Mouse (Mus musculus) hindbrain, embryonic 10.5 days (tissue): ENCODE measurements at regions not wholly inside any gene's neighbourhood (a gene's known extent, or its start where the extent isn't known, plus 50 kb on each side); places are given as distances from the start of the nearest gene placed in this dataset.

Experiments
- DNase-seq: peaks from one replicate; pipeline ENCODE4 v3.0.0-alpha.2; 2017; ENCODE audit warnings: low spot score
- H3K27ac ChIP-seq: fragments of 300-500 bp; sonication (generic); 2 replicates; pipeline ENCODE4 v1.5.1; 2016; ENCODE audit warnings: mild to moderate bottlenecking, moderate library complexity
- H3K27me3 ChIP-seq: fragments of 300-500 bp; sonication (generic); 2 replicates; pipeline ENCODE4 v1.6.1; 2016; ENCODE audit warnings: mild to moderate bottlenecking; ENCODE audit not compliant: poor library complexity, insufficient read depth, severe bottlenecking
- H3K36me3 ChIP-seq: fragments of 300-500 bp; sonication (generic); 2 replicates; pipeline ENCODE4 v1.6.1; 2016; ENCODE audit warnings: mild to moderate bottlenecking, moderate library complexity
- H3K4me1 ChIP-seq: fragments of 300-500 bp; sonication (generic); replicated peaks from 2 replicates; pipeline ENCODE4 v1.6.1; 2016; ENCODE audit warnings: mild to moderate bottlenecking
- H3K4me3 ChIP-seq: fragments of 300-500 bp; sonication (generic); 2 replicates; pipeline ENCODE4 v1.5.1; 2016; ENCODE audit warnings: mild to moderate bottlenecking, moderate library complexity
- H3K9me3 ChIP-seq: fragments of 300-500 bp; sonication (generic); 2 replicates; pipeline ENCODE4 v1.6.1; 2016; ENCODE audit warnings: mild to moderate bottlenecking, moderate library complexity
- WGBS: fragments of 180-500 bp; shearing (Covaris S2); methylation state at CpG from one replicate; pipeline ENCODE4 v1.1.7; 2016; 5-methylcytosine and 5-hydroxymethylcytosine counted together

GRCm38 (mm10) chr3:9123079-9123478 lies 486.8 kb downstream of the Zfp704 start:
- WGBS = 75% methylated on average over 5 of the region's 5 CpGs
- no peaks in the 10 kb centered on the region for H3K4me1 ChIP-seq
- H3K4me3 ChIP-seq = no peak overlapping the region
- no peaks in the 10 kb centered on the region for H3K27me3 ChIP-seq
- DNase-seq = no peak
- H3K9me3 ChIP-seq = no peaks in the 10 kb centered on the region
- no peak overlapping the region for H3K27ac ChIP-seq
- H3K36me3 ChIP-seq = no peaks in the 10 kb centered on the region

- WGBS = 80% methylated on average over 3 of the region's 3 CpGs
- H3K4me1 ChIP-seq = no peaks in the 10 kb centered on the region
- no peaks in the 10 kb centered on the region for H3K27me3 ChIP-seq
- no peaks in the 10 kb centered on the region for H3K9me3 ChIP-seq
- DNase-seq = no peak
- H3K27ac ChIP-seq = no peak overlapping the region
- H3K36me3 ChIP-seq = no peaks in the 10 kb centered on the region
- H3K4me3 ChIP-seq = no peak overlapping the region
These were observed 492.0 kb downstream of the Zfp704 start for GRCm38 (mm10) chr3:9117913-9118312.

GRCm38 (mm10) chr3:9113410-9113809 lies 496.5 kb downstream of the Zfp704 start:
- no peak overlapping the region for H3K27ac ChIP-seq
- H3K4me3 ChIP-seq = no peak overlapping the region
- WGBS = 84% methylated on average over 5 of the region's 5 CpGs
- no peak for DNase-seq
- no peaks in the 10 kb centered on the region; the same call in 1 of the 2 replicates for H3K27me3 ChIP-seq
- no peaks in the 10 kb centered on the region for H3K36me3 ChIP-seq
- no peaks in the 10 kb centered on the region for H3K9me3 ChIP-seq
- peaks cover 11% of the 10 kb centered on the region; the same call in 1 of the 2 replicates for H3K4me1 ChIP-seq

GRCm38 (mm10) chr3:9110741-9111140 lies 499.1 kb downstream of the Zfp704 start:
- 41% methylated on average over 11 of the region's 11 CpGs for WGBS
- H3K36me3 ChIP-seq = no peaks in the 10 kb centered on the region
- H3K4me1 ChIP-seq = peaks cover 11% of the 10 kb centered on the region; the same call in 1 of the 2 replicates
- no peak overlapping the region for H3K4me3 ChIP-seq
- no peaks in the 10 kb centered on the region for H3K9me3 ChIP-seq
- no peaks in the 10 kb centered on the region; the same call in 1 of the 2 replicates for H3K27me3 ChIP-seq
- DNase-seq = no peak
- no peak overlapping the region for H3K27ac ChIP-seq

GRCm38 (mm10) chr3:9109991-9110390 lies 499.9 kb downstream of the Zfp704 start:
- 36% methylated on average over 8 of the region's 8 CpGs for WGBS
- no peak overlapping the region for H3K4me3 ChIP-seq
- DNase-seq = no peak
- H3K4me1 ChIP-seq = peaks cover 14% of the 10 kb centered on the region; the same call in 1 of the 2 replicates
- no peak overlapping the region for H3K27ac ChIP-seq
- H3K9me3 ChIP-seq = no peaks in the 10 kb centered on the region
- H3K36me3 ChIP-seq = no peaks in the 10 kb centered on the region
- H3K27me3 ChIP-seq = no peaks in the 10 kb centered on the region; the same call in 1 of the 2 replicates

GRCm38 (mm10) chr3:9109485-9109884 lies 500.4 kb downstream of the Zfp704 start:
- peaks cover 14% of the 10 kb centered on the region; the same call in 1 of the 2 replicates for H3K4me1 ChIP-seq
- no peak overlapping the region for H3K27ac ChIP-seq
- no peaks in the 10 kb centered on the region for H3K36me3 ChIP-seq
- no peak overlapping the region for H3K4me3 ChIP-seq
- DNase-seq = no peak
- WGBS = 90% methylated on average over 5 of the region's 5 CpGs
- no peaks in the 10 kb centered on the region; the same call in 1 of the 2 replicates for H3K27me3 ChIP-seq
- no peaks in the 10 kb centered on the region for H3K9me3 ChIP-seq

- Histone ChIP-seq H3K27me3 (no peaks in the 10 kb centered on the region; the same call in 1 of the 2 replicates), H3K36me3 (no peaks in the 10 kb centered on the region), H3K27ac (no peak overlapping the region), H3K4me1 (peaks cover 14% of the 10 kb centered on the region; the same call in 1 of the 2 replicates), H3K4me3 (no peak overlapping the region), H3K9me3 (no peaks in the 10 kb centered on the region)
- 77% methylated on average over 15 of the region's 15 CpGs for WGBS
- no peak for DNase-seq
These were observed 502.0 kb downstream of the Zfp704 start for GRCm38 (mm10) chr3:9107766-9108410.

- no peaks in the 10 kb centered on the region for H3K36me3 ChIP-seq
- no peaks in the 10 kb centered on the region for H3K9me3 ChIP-seq
- H3K27me3 ChIP-seq = no peaks in the 10 kb centered on the region
- H3K4me3 ChIP-seq = no peak overlapping the region
- DNase-seq = no peak
- H3K4me1 ChIP-seq = peaks cover 14% of the 10 kb centered on the region; the same call in 1 of the 2 replicates
- no peak overlapping the region for H3K27ac ChIP-seq
- 66% methylated on average over 8 of the region's 8 CpGs for WGBS
These were observed 504.5 kb downstream of the Zfp704 start for GRCm38 (mm10) chr3:9105191-9105926.

GRCm38 (mm10) chr3:9103456-9103855 lies 506.4 kb downstream of the Zfp704 start:
- Histone ChIP-seq H3K4me3 (no peak overlapping the region), H3K9me3 (no peaks in the 10 kb centered on the region), H3K27me3 (no peaks in the 10 kb centered on the region), H3K27ac (no peak overlapping the region), H3K36me3 (no peaks in the 10 kb centered on the region), H3K4me1 (peaks cover 4% of the 10 kb centered on the region; the same call in 1 of the 2 replicates)
- no peak for DNase-seq
- 81% methylated on average over 6 of the region's 6 CpGs for WGBS

- no peak overlapping the region for H3K27ac ChIP-seq
- WGBS = 56% methylated on average over 3 of the region's 3 CpGs
- H3K27me3 ChIP-seq = no peaks in the 10 kb centered on the region
- no peaks in the 10 kb centered on the region for H3K36me3 ChIP-seq
- no peak overlapping the region for H3K4me3 ChIP-seq
- DNase-seq = no peak
- H3K9me3 ChIP-seq = 0 out of 2 replicates have a peak, but pooled peaks cover 4% of the 10 kb centered on the region
- H3K4me1 ChIP-seq = peaks cover 4% of the 10 kb centered on the region; the same call in 1 of the 2 replicates
These were observed 508.6 kb downstream of the Zfp704 start for GRCm38 (mm10) chr3:9101240-9101639.

- 82% methylated on average over 8 of the region's 8 CpGs for whole genome bisulfite sequencing
- H3K36me3 ChIP-seq = no peaks in the 10 kb centered on the region
These were observed 509.1 kb downstream of the Zfp704 start for GRCm38 (mm10) chr3:9100761-9101160.

GRCm38 (mm10) chr3:9098441-9098840 lies 511.4 kb downstream of the Zfp704 start:
- WGBS = 81% methylated on average over 10 of the region's 10 CpGs
- H3K4me1 ChIP-seq = no peaks in the 10 kb centered on the region
- no peaks in the 10 kb centered on the region for H3K36me3 ChIP-seq
- H3K9me3 ChIP-seq = 0 out of 2 replicates have a peak, but pooled peaks cover 4% of the 10 kb centered on the region
- DNase-seq = no peak
- H3K4me3 ChIP-seq = no peak overlapping the region
- H3K27me3 ChIP-seq = no peaks in the 10 kb centered on the region
- H3K27ac ChIP-seq = no peak overlapping the region

More at GRCm38 (mm10) chr3:9100761-9101160, 509.1 kb downstream of the Zfp704 start:
- Histone ChIP-seq H3K4me1 (peaks cover 4% of the 10 kb centered on the region; the same call in 1 of the 2 replicates), H3K9me3 (0 out of 2 replicates have a peak, but pooled peaks cover 4% of the 10 kb centered on the region), H3K4me3 (no peak overlapping the region), H3K27me3 (no peaks in the 10 kb centered on the region), H3K27ac (no peak overlapping the region)
- no peak for DNase-seq

- Histone ChIP-seq H3K36me3 (no peaks in the 10 kb centered on the region), H3K4me3 (no peak overlapping the region), H3K27ac (no peak overlapping the region), H3K27me3 (no peaks in the 10 kb centered on the region), H3K9me3 (no peaks in the 10 kb centered on the region), H3K4me1 (no peaks in the 10 kb centered on the region)
- DNase-seq = no peak
- 93% methylated on average over 5 of the region's 5 CpGs for WGBS
These were observed 525.8 kb downstream of the Zfp704 start for GRCm38 (mm10) chr3:9084134-9084533.
